Mouse (Mus musculus) heart, adult 2 months (tissue): ENCODE results near the gene Jak1. TPM values are rescaled to one million over a fixed set of nuclear protein-coding genes. Genes with fewer than 3 reads are reported as not detected.

Source experiments
- DNase-seq, 2 experiments: peaks; one replicate each; pipeline ENCODE4 v3.0.0; 2021
- H3K27ac ChIP-seq: fragments of 200-600 bp; 2 replicates; pipeline ENCODE4 v1.8.1; 2022
- H3K27me3 ChIP-seq: fragments of 200-500 bp; 2 replicates; pipeline ENCODE4 v1.6.1; 2012; ENCODE audit warnings: mild to moderate bottlenecking, low read length, inconsistent platforms, mixed read lengths; ENCODE audit not compliant: control insufficient read depth, insufficient read depth
- H3K36me3 ChIP-seq: fragments of 200-500 bp; 2 replicates; pipeline ENCODE4 v1.6.1; 2012; ENCODE audit warnings: low read length, inconsistent platforms; ENCODE audit not compliant: control insufficient read depth, insufficient read depth
- H3K4me1 ChIP-seq: fragments of 200-500 bp; 2 replicates; pipeline ENCODE4 v1.6.1; 2011; ENCODE audit warnings: low read length; ENCODE audit not compliant: control insufficient read depth, insufficient read depth
- H3K4me3 ChIP-seq: fragments of 200-600 bp; 2 replicates; pipeline ENCODE4 v1.8.1; 2022
- H3K79me2 ChIP-seq: fragments of 200-500 bp; replicated peaks from 2 replicates; pipeline ENCODE4 v1.6.1; 2012; ENCODE audit warnings: mild to moderate bottlenecking, inconsistent platforms, low read length, moderate library complexity, mixed read lengths; ENCODE audit not compliant: control insufficient read depth, insufficient read depth
- H3K9ac ChIP-seq: fragments of 200-500 bp; 2 replicates; pipeline ENCODE4 v1.6.1; 2012; ENCODE audit warnings: low read depth, mild to moderate bottlenecking, control low read depth, inconsistent platforms, low read length, mixed read lengths
- CTCF ChIP-seq: fragments of 200-600 bp; IDR thresholded peaks from 2 replicates; pipeline ENCODE4 v1.8.1; 2022; ENCODE audit warnings: antibody characterized with exemption, mild to moderate bottlenecking, moderate library complexity
- EP300 ChIP-seq: fragments of 200-500 bp; IDR thresholded peaks from 2 replicates; pipeline ENCODE4 v1.6.1; 2011; ENCODE audit warnings: low read depth, low read length, control low read depth; ENCODE audit not compliant: insufficient read depth
- POLR2A ChIP-seq: fragments of 200-500 bp; IDR thresholded peaks from 2 replicates; pipeline ENCODE4 v1.6.1; 2011; ENCODE audit warnings: mild to moderate bottlenecking, low read depth, low read length, control low read depth; ENCODE audit not compliant: insufficient read depth
- WGBS: fragments of 180-500 bp; shearing (Covaris S2); methylation state at CpG from one replicate; pipeline ENCODE4 v1.1.7; 2018; 5-methylcytosine and 5-hydroxymethylcytosine counted together
- intact Hi-C: fragments of 180-260 bp; cut with DNase I; formaldehyde crosslinking; loops from one replicate; pipeline ENCODE4 v1.15.1; 2025
- long read RNA-seq: library from polyadenylated mRNA; stranded (forward); transcript quantifications from one replicate; pipeline ENCODE4 v2.0.0, GENCODE M21; 2021
- polyA plus RNA-seq: library from polyadenylated mRNA; depleted of rRNA; stranded (reverse); fragments of >200 nt; gene quantifications from 2 replicates; pipeline ENCODE4 v1.2.3, GENCODE M21; 2012; rRNA removed
- total RNA-seq, 2 experiments: library from RNA; stranded (reverse); gene quantifications; 2 replicates each; pipeline ENCODE4 v1.2.3; 2021

The Jak1 gene
- total RNA-seq (10 to 100 TPM; 86.7 to 95.4 TPM), polyA plus RNA-seq (30.9 and 53.7 TPM in 2 replicates)
- long read RNA-seq, full-length matches to known transcripts = 35 of 72 reads
- long read RNA-seq, partial matches to known transcripts = 31 of 72 reads
- long read RNA-seq, other reads (novel, unspliced or antisense) = 6 of 72 reads

GRCm38 (mm10) chr4:101264741-101265513 lies at the start of gene Jak1:
TSS of gene Jak1 (minus strand) at chr4:101265282.
- intact Hi-C loops = loop anchor here (1.0 to 10.0 kb wide), 6 partner anchors 27 to 380 kb away; partner anchors contain the start of gene Leprot
- peak within 1 kb of the TSS; percentile 79 for H3K4me3 ChIP-seq
- under 1% methylated on average over 79 of the region's 84 CpGs for WGBS
- peaks cover 12% of the 10 kb centered on the region for H3K4me1 ChIP-seq
- peak within 1 kb of the TSS; percentile 98 for H3K27ac ChIP-seq
- H3K36me3 ChIP-seq = peaks cover 7% of the 10 kb centered on the region
- H3K79me2 ChIP-seq = peaks cover 1% of the 10 kb centered on the region; the same call in 1 of the 2 replicates
- TF ChIP-seq CTCF (no peak), POLR2A (peak; percentile 98)
- peak within 1 kb of the TSS; percentile 99 for H3K9ac ChIP-seq
- no peaks in the 10 kb centered on the region; the same call in 1 of the 2 replicates for H3K27me3 ChIP-seq
- DNase-seq = peak; percentile 98 to 99

- intact Hi-C loops = no loop called here
- Histone ChIP-seq H3K27ac (no peak overlapping the region), H3K4me1 (no peaks in the 10 kb centered on the region), H3K79me2 (no peaks in the 10 kb centered on the region), H3K9ac (no peak overlapping the region), H3K36me3 (no peaks in the 10 kb centered on the region), H3K27me3 (no peaks in the 10 kb centered on the region), H3K4me3 (no peak overlapping the region)
- no peak for DNase-seq
- 80% methylated on average over 6 of the region's 6 CpGs for WGBS
- no peak for TF ChIP-seq EP300
- TF ChIP-seq POLR2A = no peak
- TF ChIP-seq CTCF = no peak
Measured at GRCm38 (mm10) chr4:101312055-101312454, 47.0 kb upstream of the Jak1 start.

GRCm38 (mm10) chr4:101308166-101308565 lies 43.1 kb upstream of the Jak1 start:
- Histone ChIP-seq H3K27ac (no peak overlapping the region), H3K79me2 (no peaks in the 10 kb centered on the region; the same call in 1 of the 2 replicates), H3K9ac (no peak overlapping the region), H3K4me3 (no peak overlapping the region), H3K27me3 (no peaks in the 10 kb centered on the region), H3K4me1 (peaks cover 3% of the 10 kb centered on the region), H3K36me3 (no peaks in the 10 kb centered on the region)
- DNase-seq = no peak
- intact Hi-C loops = no loop called here
- 93% methylated on average over 4 of the region's 4 CpGs for WGBS
- TF ChIP-seq CTCF (no peak), POLR2A (no peak), EP300 (no peak)

GRCm38 (mm10) chr4:101307286-101307685 lies 42.2 kb upstream of the Jak1 start:
- WGBS = 83% methylated on average over 4 of the region's 4 CpGs
- no peak overlapping the region for H3K4me3 ChIP-seq
- no peak for DNase-seq
- TF ChIP-seq EP300 (no peak), CTCF (no peak), POLR2A (no peak)
- intact Hi-C loops = no loop called here
- no peaks in the 10 kb centered on the region for H3K36me3 ChIP-seq
- no peaks in the 10 kb centered on the region; the same call in 1 of the 2 replicates for H3K79me2 ChIP-seq
- H3K27ac ChIP-seq = no peak overlapping the region
- peaks cover 3% of the 10 kb centered on the region for H3K4me1 ChIP-seq
- no peak overlapping the region for H3K9ac ChIP-seq
- H3K27me3 ChIP-seq = no peaks in the 10 kb centered on the region

- Histone ChIP-seq H3K79me2 (no peaks in the 10 kb centered on the region; the same call in 1 of the 2 replicates), H3K4me1 (peaks cover 4% of the 10 kb centered on the region), H3K36me3 (no peaks in the 10 kb centered on the region), H3K27me3 (no peaks in the 10 kb centered on the region), H3K9ac (no peak overlapping the region), H3K4me3 (no peak overlapping the region), H3K27ac (no peak overlapping the region)
- DNase-seq = no peak
- intact Hi-C loops = no loop called here
- TF ChIP-seq EP300 (no peak), POLR2A (no peak), CTCF (no peak)
- 52% methylated on average over 8 of the region's 8 CpGs for WGBS
Measured at GRCm38 (mm10) chr4:101306132-101306915, 41.2 kb upstream of the Jak1 start.
